Mouse (Mus musculus): ENCODE measurements at regions not wholly inside any gene's neighbourhood (a gene's known extent, or its start where the extent isn't known, plus 50 kb on each side); places are given as distances from the start of the nearest gene placed in this dataset.

DNA sequence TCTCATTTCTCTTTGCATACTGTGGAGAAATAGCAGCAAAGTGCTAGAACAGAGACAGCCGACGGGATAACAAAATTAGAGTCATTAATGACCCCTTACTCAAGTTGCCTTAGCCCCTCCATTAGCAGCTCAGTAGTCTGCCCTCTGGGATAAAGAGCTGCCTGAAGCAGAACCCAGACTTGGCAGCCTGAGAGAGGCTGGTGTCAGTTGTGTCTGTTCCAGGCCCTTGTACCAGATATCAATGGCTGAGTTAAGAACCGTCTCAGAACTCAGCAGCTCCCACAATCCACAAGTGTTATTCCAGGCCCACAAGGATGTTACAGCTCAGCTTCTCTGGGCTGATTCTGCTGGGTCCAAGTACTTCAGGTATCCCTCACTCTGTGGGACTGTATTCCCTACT lies 109.6 kb upstream of the Topaz1 start:
- TF ChIP-seq CTCF (IDR thresholded peaks at IDR 0.05; ENCODE audit: borderline replicate concordance, insufficient read depth, low read depth, low read length) (no peak), POLR2A (IDR thresholded peaks at IDR 0.05; ENCODE audit: borderline replicate concordance, insufficient read depth, low read length) (no peak)

Data from cerebellum, adult 2 months (tissue).